Mouse (Mus musculus): ENCODE measurements around the gene E130311K13Rik. TPM values are rescaled to one million over a fixed set of nuclear protein-coding genes. Genes with fewer than 3 reads are reported as not detected.

E130311K13Rik gene
- polyA plus RNA-seq, 1 experiment, result 1.3 TPM

- no peaks in the 10 kb centered on the region for H3K79me2 ChIP-seq (ENCODE audit: control insufficient read depth, insufficient read depth)
- TF ChIP-seq CEBPB (IDR thresholded peaks at IDR 0.05; ENCODE audit: low read depth) (no peak), CTCF (IDR thresholded peaks at IDR 0.05; ENCODE audit: control insufficient read depth, insufficient read depth, insufficient read length) (no peak), MYOD1 (IDR thresholded peaks at IDR 0.05; ENCODE audit: control insufficient read depth, insufficient read length, low read depth) (no peak), MYOG (IDR thresholded peaks at IDR 0.05; ENCODE audit: control insufficient read depth, extremely low read depth, insufficient read length) (no peak), MAX (IDR thresholded peaks at IDR 0.05) (no peak), FOSL1 (IDR thresholded peaks at IDR 0.05; ENCODE audit: insufficient read depth, low read length, poor library complexity, severe bottlenecking) (no peak), USF1 (IDR thresholded peaks at IDR 0.05; ENCODE audit: low read depth) (no peak)
Observed at GRCm38 (mm10) chr3:63892154-63892553, 37.1 kb downstream of the E130311K13Rik start.

GRCm38 (mm10) chr3:63881065-63881464 is 48.2 kb downstream of the E130311K13Rik start:
- H3K79me3 ChIP-seq (ENCODE audit: low read depth), result no peaks in the 10 kb centered on the region
- no peaks in the 10 kb centered on the region for H3K27me3 ChIP-seq (ENCODE audit: control insufficient read depth, insufficient read depth, insufficient read length)
- no peak overlapping the region for H3K4me3 ChIP-seq (ENCODE audit: insufficient read depth, poor library complexity, severe bottlenecking)
- no peaks in the 10 kb centered on the region for H3K36me3 ChIP-seq (ENCODE audit: control insufficient read depth, insufficient read depth)
- TF ChIP-seq MYOD1 (IDR thresholded peaks at IDR 0.05; ENCODE audit: control insufficient read depth, insufficient read length, low read depth), result no peak
- no peak for TF ChIP-seq MYOG (IDR thresholded peaks at IDR 0.05; ENCODE audit: control insufficient read depth, extremely low read depth, insufficient read length)
- no peak for TF ChIP-seq MAX (IDR thresholded peaks at IDR 0.05)
- TF ChIP-seq CEBPB (IDR thresholded peaks at IDR 0.05; ENCODE audit: low read depth), result no peak
- no peak for TF ChIP-seq FOSL1 (IDR thresholded peaks at IDR 0.05; ENCODE audit: insufficient read depth, low read length, poor library complexity, severe bottlenecking)
- no peak for TF ChIP-seq USF1 (IDR thresholded peaks at IDR 0.05; ENCODE audit: low read depth)
- TF ChIP-seq CTCF (IDR thresholded peaks at IDR 0.05; ENCODE audit: control insufficient read depth, insufficient read depth, insufficient read length), result no peak
- no peaks in the 10 kb centered on the region for H3K79me2 ChIP-seq (ENCODE audit: control insufficient read depth, insufficient read depth)
- H3ac ChIP-seq (ENCODE audit: control insufficient read depth, insufficient read length, low read depth), result no peak overlapping the region

More at GRCm38 (mm10) chr3:63892154-63892553, 37.1 kb downstream of the E130311K13Rik start:
- no peak overlapping the region for H3K4me3 ChIP-seq (ENCODE audit: insufficient read depth, poor library complexity, severe bottlenecking)
- peaks cover 3% of the 10 kb centered on the region for H3K27me3 ChIP-seq (ENCODE audit: control insufficient read depth, insufficient read depth, insufficient read length)
- H3ac ChIP-seq (ENCODE audit: control insufficient read depth, insufficient read length, low read depth), result no peak overlapping the region
- no peaks in the 10 kb centered on the region for H3K79me3 ChIP-seq (ENCODE audit: low read depth)
- no peaks in the 10 kb centered on the region for H3K36me3 ChIP-seq (ENCODE audit: control insufficient read depth, insufficient read depth)

- Histone ChIP-seq H3K4me3 (ENCODE audit: insufficient read depth, poor library complexity, severe bottlenecking) (no peak overlapping the region), H3K79me2 (ENCODE audit: control insufficient read depth, insufficient read depth) (no peaks in the 10 kb centered on the region), H3K36me3 (ENCODE audit: control insufficient read depth, insufficient read depth) (no peaks in the 10 kb centered on the region), H3K27me3 (ENCODE audit: control insufficient read depth, insufficient read depth, insufficient read length) (no peaks in the 10 kb centered on the region), H3ac (ENCODE audit: control insufficient read depth, insufficient read length, low read depth) (no peak overlapping the region), H3K79me3 (ENCODE audit: low read depth) (no peaks in the 10 kb centered on the region)
- TF ChIP-seq MYOG (IDR thresholded peaks at IDR 0.05; ENCODE audit: control insufficient read depth, extremely low read depth, insufficient read length) (no peak), CEBPB (IDR thresholded peaks at IDR 0.05; ENCODE audit: low read depth) (no peak), USF1 (IDR thresholded peaks at IDR 0.05; ENCODE audit: low read depth) (no peak), MAX (IDR thresholded peaks at IDR 0.05) (no peak), CTCF (IDR thresholded peaks at IDR 0.05; ENCODE audit: control insufficient read depth, insufficient read depth, insufficient read length) (no peak), FOSL1 (IDR thresholded peaks at IDR 0.05; ENCODE audit: insufficient read depth, low read length, poor library complexity, severe bottlenecking) (no peak), MYOD1 (IDR thresholded peaks at IDR 0.05; ENCODE audit: control insufficient read depth, insufficient read length, low read depth) (no peak)
Observed at GRCm38 (mm10) chr3:63878995-63879666, 50.1 kb downstream of the E130311K13Rik start.

GRCm38 (mm10) chr3:63872818-63873217 is 56.5 kb downstream of the E130311K13Rik start:
- H3K79me2 ChIP-seq (ENCODE audit: control insufficient read depth, insufficient read depth), result no peaks in the 10 kb centered on the region
- no peaks in the 10 kb centered on the region for H3K36me3 ChIP-seq (ENCODE audit: control insufficient read depth, insufficient read depth)
- H3ac ChIP-seq (ENCODE audit: control insufficient read depth, insufficient read length, low read depth), result no peak overlapping the region
- no peaks in the 10 kb centered on the region for H3K79me3 ChIP-seq (ENCODE audit: low read depth)
- H3K4me3 ChIP-seq (ENCODE audit: insufficient read depth, poor library complexity, severe bottlenecking), result no peak overlapping the region
- TF ChIP-seq CEBPB (IDR thresholded peaks at IDR 0.05; ENCODE audit: low read depth), result no peak
- TF ChIP-seq FOSL1 (IDR thresholded peaks at IDR 0.05; ENCODE audit: insufficient read depth, low read length, poor library complexity, severe bottlenecking), result no peak
- no peak for TF ChIP-seq CTCF (IDR thresholded peaks at IDR 0.05; ENCODE audit: control insufficient read depth, insufficient read depth, insufficient read length)
- no peaks in the 10 kb centered on the region for H3K27me3 ChIP-seq (ENCODE audit: control insufficient read depth, insufficient read depth, insufficient read length)

- H3K79me2 ChIP-seq (ENCODE audit: control insufficient read depth, insufficient read depth), result no peaks in the 10 kb centered on the region
- TF ChIP-seq MAX (IDR thresholded peaks at IDR 0.05) (no peak), MYOD1 (IDR thresholded peaks at IDR 0.05; ENCODE audit: control insufficient read depth, insufficient read length, low read depth) (no peak), MYOG (IDR thresholded peaks at IDR 0.05; ENCODE audit: control insufficient read depth, extremely low read depth, insufficient read length) (no peak), FOSL1 (IDR thresholded peaks at IDR 0.05; ENCODE audit: insufficient read depth, low read length, poor library complexity, severe bottlenecking) (no peak), CTCF (IDR thresholded peaks at IDR 0.05; ENCODE audit: control insufficient read depth, insufficient read depth, insufficient read length) (no peak), USF1 (IDR thresholded peaks at IDR 0.05; ENCODE audit: low read depth) (no peak), CEBPB (IDR thresholded peaks at IDR 0.05; ENCODE audit: low read depth) (no peak)
- H3K36me3 ChIP-seq (ENCODE audit: control insufficient read depth, insufficient read depth), result no peaks in the 10 kb centered on the region
- H3K4me3 ChIP-seq (ENCODE audit: insufficient read depth, poor library complexity, severe bottlenecking), result no peak overlapping the region
- H3ac ChIP-seq (ENCODE audit: control insufficient read depth, insufficient read length, low read depth), result no peak overlapping the region
- no peaks in the 10 kb centered on the region for H3K79me3 ChIP-seq (ENCODE audit: low read depth)
- no peaks in the 10 kb centered on the region for H3K27me3 ChIP-seq (ENCODE audit: control insufficient read depth, insufficient read depth, insufficient read length)
Observed at GRCm38 (mm10) chr3:63871249-63871648, 58.0 kb downstream of the E130311K13Rik start.

All from C2C12 (cell line).